Mouse (Mus musculus) embryonic fibroblast, embryonic 13.5 days (primary cell): ENCODE results near the gene Hspbap1.

ENCODE experiments used
- CTCF ChIP-seq: IDR thresholded peaks from 2 replicates; pipeline ENCODE4 v1.5.1; 2011; ENCODE audit warnings: mild to moderate bottlenecking, control low read depth, low read length, moderate library complexity, borderline replicate concordance; ENCODE audit not compliant: insufficient read depth
- POLR2A ChIP-seq: IDR thresholded peaks from 2 replicates; pipeline ENCODE4 v1.6.1; 2011; ENCODE audit warnings: low read depth, mild to moderate bottlenecking, control low read depth, low read length, moderate library complexity

- TF ChIP-seq CTCF, result no peak
- TF ChIP-seq POLR2A, result no peak
Measured at GRCm38 (mm10) chr16:35776737-35777136, 6.6 kb downstream of the Hspbap1 start.
